Mouse (Mus musculus) cortical plate, adult 2 months (tissue): Measurements from ENCODE around the gene Cx3cr1.

Experiments
- CTCF ChIP-seq: fragments of 200-500 bp; IDR thresholded peaks from 2 replicates; pipeline ENCODE4 v1.5.1; 2011; ENCODE audit warnings: mild to moderate bottlenecking, control low read depth, low read length; ENCODE audit not compliant: insufficient read depth; ENCODE audit errors: extremely low read depth
- POLR2A ChIP-seq: fragments of 200-500 bp; IDR thresholded peaks from 2 replicates; pipeline ENCODE4 v1.6.1; 2011; ENCODE audit warnings: mild to moderate bottlenecking, low read length, control low read depth; ENCODE audit not compliant: insufficient read depth; ENCODE audit errors: extremely low read depth

- TF ChIP-seq CTCF (no peak), POLR2A (0 out of 2 replicates have a peak, but pooled peaks have one; percentile 35)
These were observed 1.6 kb downstream of the Cx3cr1 start for GRCm38 (mm10) chr9:120068047-120068446.
